Mouse (Mus musculus): ENCODE data around the gene Rab43. TPM values are rescaled to one million over a fixed set of nuclear protein-coding genes. Genes with fewer than 3 reads are reported as not detected.

The Rab43 gene
- polyA plus RNA-seq, 1 experiment = 19.4 TPM

DNA sequence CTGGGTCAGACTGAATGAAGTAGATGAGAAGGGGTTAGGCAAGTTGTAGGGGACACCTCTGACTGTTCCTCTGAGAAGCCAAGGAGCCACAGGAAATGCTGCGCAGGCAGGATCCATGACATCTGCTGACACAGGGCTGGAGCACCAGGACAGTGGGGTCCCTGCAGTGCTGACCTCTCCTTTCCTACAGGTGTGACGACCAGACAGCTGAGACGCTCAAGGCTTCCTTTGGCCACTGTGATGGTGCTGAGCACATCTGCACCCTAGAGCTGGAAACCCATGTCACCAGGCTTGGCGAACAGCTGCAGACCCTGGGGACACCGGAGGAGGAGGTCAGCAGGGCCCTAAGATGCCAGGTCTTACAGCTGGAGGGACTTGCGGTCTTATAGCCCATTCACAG, 60.4 kb downstream of the Rab43 start:
- 91% methylated on average over 6 of the region's 6 CpGs for WGBS
- Histone ChIP-seq H3K27me3 (ENCODE audit: control insufficient read depth, insufficient read depth, low read length) (no peaks in the 10 kb centered on the region), H3K4me3 (replicated peaks; ENCODE audit: insufficient read depth, low read depth, low read length) (no peak overlapping the region), H3K4me1 (ENCODE audit: control insufficient read depth, insufficient read depth, low read length) (no peaks in the 10 kb centered on the region), H3K27ac (ENCODE audit: insufficient read depth, low read length) (no peak overlapping the region)
- TF ChIP-seq POLR2A (IDR thresholded peaks at IDR 0.05; ENCODE audit: borderline replicate concordance, insufficient read depth, low read length) = no peak
- TF ChIP-seq CTCF (IDR thresholded peaks at IDR 0.05; ENCODE audit: borderline replicate concordance, insufficient read depth, low read depth, low read length) = no peak
- DNase-seq = no peak

DNA sequence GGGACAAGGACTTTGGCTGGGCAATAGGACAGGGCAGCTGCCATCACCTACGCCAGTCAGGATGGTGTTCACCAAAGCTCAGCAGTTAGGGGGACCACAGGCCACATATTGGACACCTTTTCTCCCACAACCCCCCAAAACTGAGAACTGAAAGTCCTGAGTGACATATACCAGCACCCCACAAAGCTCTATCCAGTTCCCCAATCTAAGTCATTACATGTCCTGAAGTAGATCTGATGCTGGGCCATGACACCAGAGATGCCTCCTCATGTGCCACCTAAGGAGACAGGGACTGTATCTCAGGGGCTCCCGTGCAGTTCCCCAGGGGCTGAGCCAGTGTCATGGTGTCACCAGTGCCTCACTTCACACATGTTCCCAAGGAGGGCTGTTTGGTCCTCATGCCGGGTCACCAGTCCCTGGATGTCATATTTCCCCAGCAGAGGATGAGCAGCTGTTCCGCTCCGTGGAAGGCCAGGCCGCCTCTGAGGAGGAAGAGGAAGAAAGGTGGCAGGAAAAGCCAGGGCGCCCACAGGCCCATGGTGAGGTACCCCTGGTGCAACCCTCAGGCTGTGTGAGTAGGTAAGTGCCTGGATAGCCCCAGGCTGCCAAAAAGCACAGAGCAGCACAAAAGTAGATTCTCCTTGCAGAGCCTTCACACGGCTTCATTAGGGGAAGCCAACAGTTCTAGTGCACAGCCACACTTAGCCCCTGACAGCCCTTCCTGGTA, 61.6 kb downstream of the Rab43 start:
- no peak overlapping the region for H3K27ac ChIP-seq (ENCODE audit: insufficient read depth, low read length)
- H3K4me1 ChIP-seq (ENCODE audit: control insufficient read depth, insufficient read depth, low read length) = no peaks in the 10 kb centered on the region
- TF ChIP-seq POLR2A (IDR thresholded peaks at IDR 0.05; ENCODE audit: borderline replicate concordance, insufficient read depth, low read length) (no peak), CTCF (IDR thresholded peaks at IDR 0.05; ENCODE audit: borderline replicate concordance, insufficient read depth, low read depth, low read length) (no peak)
- no peak overlapping the region for H3K4me3 ChIP-seq (replicated peaks; ENCODE audit: insufficient read depth, low read depth, low read length)
- no peak for DNase-seq
- H3K27me3 ChIP-seq (ENCODE audit: control insufficient read depth, insufficient read depth, low read length) = no peaks in the 10 kb centered on the region
- 82% methylated on average over 8 of the region's 8 CpGs for WGBS

DNA sequence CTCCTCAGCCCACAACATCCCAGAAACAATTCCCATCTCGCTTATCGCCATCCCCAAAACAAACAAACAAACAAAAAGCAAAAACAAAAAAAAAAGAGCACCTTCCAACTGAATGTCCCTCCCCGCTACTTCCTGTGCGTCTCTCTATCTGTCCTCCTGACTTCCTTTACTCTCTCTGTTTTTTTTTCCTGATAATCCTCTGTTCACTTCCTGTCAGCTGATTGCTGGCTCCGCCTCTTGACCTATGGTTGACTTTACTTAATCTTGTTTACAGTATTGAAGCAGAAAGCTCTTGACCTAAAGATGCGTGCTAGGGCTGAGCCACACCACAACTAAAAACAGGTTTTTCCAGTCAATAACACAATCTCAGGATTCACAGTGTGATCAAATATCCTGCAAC, 63.4 kb downstream of the Rab43 start:
- Histone ChIP-seq H3K27me3 (ENCODE audit: control insufficient read depth, insufficient read depth, low read length) (no peaks in the 10 kb centered on the region), H3K4me1 (ENCODE audit: control insufficient read depth, insufficient read depth, low read length) (no peaks in the 10 kb centered on the region), H3K27ac (ENCODE audit: insufficient read depth, low read length) (no peak overlapping the region), H3K4me3 (replicated peaks; ENCODE audit: insufficient read depth, low read depth, low read length) (no peak overlapping the region)
- TF ChIP-seq CTCF (IDR thresholded peaks at IDR 0.05; ENCODE audit: borderline replicate concordance, insufficient read depth, low read depth, low read length) (no peak), POLR2A (IDR thresholded peaks at IDR 0.05; ENCODE audit: borderline replicate concordance, insufficient read depth, low read length) (no peak)
- WGBS = 95% methylated on average over 6 of the region's 6 CpGs
- no peak for DNase-seq

DNA sequence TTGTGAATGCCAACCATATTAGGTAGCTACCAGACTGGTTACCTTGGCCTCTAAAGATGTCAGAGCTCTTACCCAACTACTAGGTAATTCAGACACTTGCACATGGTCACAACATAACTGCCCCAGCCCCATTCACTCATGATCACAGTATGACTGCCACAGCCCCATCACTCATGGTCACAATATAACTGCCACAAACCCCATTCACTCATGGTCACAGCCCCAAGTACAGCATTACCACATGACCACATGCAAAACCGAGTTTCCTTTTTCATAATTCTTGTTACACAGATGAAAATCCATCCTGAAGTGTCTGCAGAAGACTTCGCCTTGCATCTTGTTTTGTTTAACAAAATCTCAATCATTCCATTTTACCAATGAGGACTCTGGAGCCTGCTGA, 63.9 kb downstream of the Rab43 start:
- 89% methylated on average over 2 of the region's 2 CpGs for WGBS
- DNase-seq = no peak
- Histone ChIP-seq H3K27me3 (ENCODE audit: control insufficient read depth, insufficient read depth, low read length) (no peaks in the 10 kb centered on the region), H3K4me1 (ENCODE audit: control insufficient read depth, insufficient read depth, low read length) (no peaks in the 10 kb centered on the region), H3K27ac (ENCODE audit: insufficient read depth, low read length) (no peak overlapping the region), H3K4me3 (replicated peaks; ENCODE audit: insufficient read depth, low read depth, low read length) (no peak overlapping the region)
- no peak for TF ChIP-seq CTCF (IDR thresholded peaks at IDR 0.05; ENCODE audit: borderline replicate concordance, insufficient read depth, low read depth, low read length)
- TF ChIP-seq POLR2A (IDR thresholded peaks at IDR 0.05; ENCODE audit: borderline replicate concordance, insufficient read depth, low read length) = no peak

DNA sequence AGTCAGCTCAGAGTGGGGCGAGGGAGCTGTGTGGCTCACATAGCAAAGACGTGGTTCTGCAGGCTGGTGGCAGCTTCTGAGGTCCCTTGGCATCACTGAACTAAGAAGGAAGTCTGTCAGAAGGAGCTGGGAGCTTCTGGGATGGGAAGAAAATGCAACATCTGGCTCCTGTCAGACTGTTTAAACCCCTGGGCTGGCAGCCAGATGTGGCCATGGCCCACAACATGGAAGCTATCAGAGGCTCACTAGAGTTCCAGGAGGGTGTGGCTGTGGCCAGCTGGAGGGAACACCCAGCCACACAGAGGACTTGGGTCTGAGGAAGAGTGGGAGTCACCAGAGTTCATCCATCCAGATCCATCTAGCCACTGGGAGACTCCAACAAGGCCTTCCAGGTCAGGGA, 65.1 kb downstream of the Rab43 start:
- no peak overlapping the region for H3K4me3 ChIP-seq (replicated peaks; ENCODE audit: insufficient read depth, low read depth, low read length)
- WGBS = 71% methylated on average over 2 of the region's 2 CpGs
- H3K27ac ChIP-seq (ENCODE audit: insufficient read depth, low read length) = no peak overlapping the region
- no peaks in the 10 kb centered on the region for H3K27me3 ChIP-seq (ENCODE audit: control insufficient read depth, insufficient read depth, low read length)
- no peak for TF ChIP-seq CTCF (IDR thresholded peaks at IDR 0.05; ENCODE audit: borderline replicate concordance, insufficient read depth, low read depth, low read length)
- TF ChIP-seq POLR2A (IDR thresholded peaks at IDR 0.05; ENCODE audit: borderline replicate concordance, insufficient read depth, low read length) = no peak
- DNase-seq = no peak
- H3K4me1 ChIP-seq (ENCODE audit: control insufficient read depth, insufficient read depth, low read length) = no peaks in the 10 kb centered on the region

DNA sequence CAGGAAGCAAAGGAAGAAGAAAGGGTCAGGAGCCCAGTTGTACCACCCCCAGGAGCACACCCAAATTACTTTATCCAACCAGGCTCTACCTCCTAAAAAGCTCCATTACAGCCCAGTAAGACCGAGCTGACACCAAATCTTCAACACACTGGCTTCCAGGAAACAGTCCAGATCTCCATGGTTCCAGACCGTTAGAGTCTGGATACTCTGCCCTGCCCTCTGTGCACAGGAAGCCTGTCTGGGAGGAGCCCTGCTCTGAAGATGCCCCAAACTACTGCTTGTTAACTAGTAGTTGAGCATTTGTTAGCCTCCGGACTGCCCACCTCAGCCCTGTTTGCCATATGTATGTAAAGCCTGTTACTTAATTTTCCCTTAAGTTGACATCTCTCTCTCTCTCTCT, 65.9 kb downstream of the Rab43 start:
- Histone ChIP-seq H3K4me3 (replicated peaks; ENCODE audit: insufficient read depth, low read depth, low read length) (no peak overlapping the region), H3K27me3 (ENCODE audit: control insufficient read depth, insufficient read depth, low read length) (no peaks in the 10 kb centered on the region), H3K27ac (ENCODE audit: insufficient read depth, low read length) (no peak overlapping the region), H3K4me1 (ENCODE audit: control insufficient read depth, insufficient read depth, low read length) (no peaks in the 10 kb centered on the region)
- no peak for DNase-seq
- no peak for TF ChIP-seq POLR2A (IDR thresholded peaks at IDR 0.05; ENCODE audit: borderline replicate concordance, insufficient read depth, low read length)
- no peak for TF ChIP-seq CTCF (IDR thresholded peaks at IDR 0.05; ENCODE audit: borderline replicate concordance, insufficient read depth, low read depth, low read length)
- 39% methylated on average over 3 of the region's 3 CpGs for WGBS

DNA sequence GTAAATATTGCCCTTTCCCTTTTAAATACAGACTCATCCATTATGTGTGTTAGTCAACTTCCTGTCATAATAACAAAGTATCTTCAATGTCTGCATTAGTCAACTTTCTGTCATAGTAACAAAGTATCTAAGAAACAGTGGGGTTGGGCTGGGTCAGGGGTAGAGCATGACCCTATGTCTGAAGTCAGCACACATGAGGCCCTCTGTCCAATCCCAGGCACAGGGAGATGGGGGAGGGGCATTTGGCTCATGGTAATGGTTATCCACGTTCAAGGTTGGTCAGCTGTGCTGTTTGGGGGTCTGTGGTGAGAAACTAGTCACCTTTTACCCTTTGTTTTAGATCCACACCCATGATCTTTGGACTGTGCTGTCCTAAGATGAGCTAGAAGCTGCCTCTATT, 66.7 kb downstream of the Rab43 start:
- no peak for TF ChIP-seq POLR2A (IDR thresholded peaks at IDR 0.05; ENCODE audit: borderline replicate concordance, insufficient read depth, low read length)
- H3K4me3 ChIP-seq (replicated peaks; ENCODE audit: insufficient read depth, low read depth, low read length) = no peak overlapping the region
- no peaks in the 10 kb centered on the region for H3K4me1 ChIP-seq (ENCODE audit: control insufficient read depth, insufficient read depth, low read length)
- no peak for DNase-seq
- WGBS = 19% methylated on average over 1 of the region's 1 CpGs
- H3K27ac ChIP-seq (ENCODE audit: insufficient read depth, low read length) = no peak overlapping the region
- no peaks in the 10 kb centered on the region for H3K27me3 ChIP-seq (ENCODE audit: control insufficient read depth, insufficient read depth, low read length)

DNA sequence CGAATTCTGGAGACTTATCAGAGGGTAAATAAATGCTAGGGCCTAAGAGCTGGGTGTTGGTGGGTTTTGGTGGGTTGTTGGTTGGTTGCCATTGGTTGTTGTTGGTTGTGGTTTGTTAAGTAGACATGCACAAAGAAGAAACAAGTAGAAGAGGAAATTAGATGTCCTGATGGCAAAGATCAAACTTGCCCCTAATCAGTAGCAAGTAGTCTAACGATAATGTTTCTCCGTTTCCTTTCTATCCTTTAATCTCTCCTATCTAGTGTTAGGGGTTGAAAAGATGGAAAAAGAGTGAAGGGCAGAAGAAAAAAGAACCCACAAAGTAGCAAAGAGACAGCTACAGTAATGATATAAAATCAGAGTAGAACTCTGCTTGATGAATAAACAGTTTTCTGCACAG, 67.3 kb downstream of the Rab43 start:
- TF ChIP-seq POLR2A (IDR thresholded peaks at IDR 0.05; ENCODE audit: borderline replicate concordance, insufficient read depth, low read length) (no peak), CTCF (IDR thresholded peaks at IDR 0.05; ENCODE audit: borderline replicate concordance, insufficient read depth, low read depth, low read length) (no peak)
- H3K27me3 ChIP-seq (ENCODE audit: control insufficient read depth, insufficient read depth, low read length) = no peaks in the 10 kb centered on the region
- H3K4me1 ChIP-seq (ENCODE audit: control insufficient read depth, insufficient read depth, low read length) = no peaks in the 10 kb centered on the region
- H3K4me3 ChIP-seq (replicated peaks; ENCODE audit: insufficient read depth, low read depth, low read length) = no peak overlapping the region
- 92% methylated on average over 3 of the region's 3 CpGs for WGBS
- H3K27ac ChIP-seq (ENCODE audit: insufficient read depth, low read length) = no peak overlapping the region
- DNase-seq = no peak

Measured in cerebellum, adult 2 months (tissue).